Mouse (Mus musculus) neural tube, embryonic 14.5 days (tissue): Measurements from ENCODE around the gene Akap13. TPM values are rescaled to one million over a fixed set of nuclear protein-coding genes. Genes with fewer than 3 reads are reported as not detected.

Source experiments
- ATAC-seq: fragments of 200-750 bp; cut with Nextera tagmentation; 2 replicates; pipeline ENCODE4 v1.8.0; 2017; ENCODE audit warnings: low read depth, mild to moderate bottlenecking, moderate TSS enrichment, moderate library complexity
- H3K27ac ChIP-seq: fragments of 300-500 bp; sonication (generic); 2 replicates; pipeline ENCODE4 v1.5.1; 2014; ENCODE audit warnings: low read depth, mild to moderate bottlenecking, control low read depth, low read length, moderate library complexity, mixed read lengths
- H3K27me3 ChIP-seq: fragments of 300-500 bp; sonication (generic); 2 replicates; pipeline ENCODE4 v1.6.1; 2014; ENCODE audit warnings: low read length; ENCODE audit not compliant: control insufficient read depth, insufficient read depth
- H3K36me3 ChIP-seq: fragments of 300-500 bp; sonication (generic); 2 replicates; pipeline ENCODE4 v1.6.1; 2014; ENCODE audit warnings: low read length, mixed read lengths; ENCODE audit not compliant: control insufficient read depth, insufficient read depth
- H3K4me1 ChIP-seq: fragments of 300-500 bp; sonication (generic); 2 replicates; pipeline ENCODE4 v1.6.1; 2014; ENCODE audit warnings: low read length; ENCODE audit not compliant: control insufficient read depth, insufficient read depth
- H3K4me2 ChIP-seq: fragments of 300-500 bp; sonication (generic); 2 replicates; pipeline ENCODE4 v1.6.1; 2014; ENCODE audit warnings: mild to moderate bottlenecking, low read depth, low read length, control low read depth
- H3K4me3 ChIP-seq: fragments of 300-500 bp; sonication (generic); 2 replicates; pipeline ENCODE4 v1.5.1; 2014; ENCODE audit warnings: low read depth, low read length, control low read depth, mixed read lengths
- H3K9ac ChIP-seq: fragments of 300-500 bp; sonication (generic); replicated peaks from 2 replicates; pipeline ENCODE4 v1.6.1; 2014; ENCODE audit warnings: low read depth, mild to moderate bottlenecking, control low read depth, low read length, mixed read lengths
- H3K9me3 ChIP-seq: fragments of 300-500 bp; sonication (generic); 2 replicates; pipeline ENCODE4 v1.6.1; 2016; ENCODE audit warnings: low read length; ENCODE audit not compliant: control insufficient read depth
- WGBS: fragments of 180-500 bp; shearing (Covaris S2); extraction: QIAGEN DNeasy Blood & Tissue Kit; methylation state at CpG from one replicate; pipeline ENCODE4 v1.1.7; 2014; 5-methylcytosine and 5-hydroxymethylcytosine counted together
- polyA plus RNA-seq: library from polyadenylated mRNA; unstranded; fragments of >200 nt; fragmentation: Nextera tagmentation; extraction: Ambion mirVana; gene quantifications from 2 replicates; pipeline ENCODE4 v1.2.1, GENCODE M21; 2014

The Akap13 gene
- polyA plus RNA-seq, 1 experiment from 2014 or later = 19.8 TPM

DNA sequence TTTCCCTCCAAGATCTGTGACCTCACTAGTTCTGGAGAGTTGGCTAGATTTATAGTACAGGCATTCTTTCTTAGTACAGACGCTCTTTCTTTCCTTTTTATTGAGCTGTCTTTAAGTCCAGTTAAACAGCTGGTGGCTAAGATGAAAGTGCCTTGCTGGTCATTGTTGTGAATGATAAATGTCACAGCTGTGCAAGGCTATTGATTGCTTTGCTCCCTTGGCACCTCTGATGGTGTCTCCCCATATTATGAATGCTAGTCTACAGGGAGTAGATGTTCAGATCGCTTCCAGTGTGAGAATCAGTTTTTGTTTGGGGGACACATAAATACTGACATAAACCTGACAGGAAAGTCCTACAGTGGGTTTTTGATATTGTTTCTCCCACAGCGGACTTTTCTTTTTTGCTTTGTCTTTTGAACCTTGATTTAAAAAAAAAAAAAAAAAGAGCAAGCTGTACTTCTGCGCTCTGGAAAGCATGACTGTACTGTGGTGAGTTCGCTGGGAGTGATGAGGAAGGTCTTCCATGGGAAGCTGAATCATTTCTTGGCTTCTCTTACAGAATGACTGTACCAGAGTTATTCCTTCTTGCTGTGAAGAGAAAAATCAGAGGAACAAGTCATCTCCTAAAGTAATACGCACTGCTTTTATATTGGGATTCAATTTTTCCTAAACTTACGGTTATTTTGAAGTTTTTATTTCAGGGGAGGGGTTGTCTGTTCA, 178.6 kb downstream of the Akap13 start:
- 0 out of 2 replicates have a peak, but pooled peaks cover 3% of the 10 kb centered on the region for H3K4me1 ChIP-seq
- no peak overlapping the region for H3K9ac ChIP-seq
- 41% methylated on average over 7 of the region's 7 CpGs for WGBS
- no peaks in the 10 kb centered on the region for H3K27me3 ChIP-seq
- H3K4me2 ChIP-seq = no peak overlapping the region
- H3K36me3 ChIP-seq = no peaks in the 10 kb centered on the region
- H3K4me3 ChIP-seq = no peak overlapping the region
- no peak overlapping the region for H3K27ac ChIP-seq
- no peak for ATAC-seq
- H3K9me3 ChIP-seq = no peaks in the 10 kb centered on the region

DNA sequence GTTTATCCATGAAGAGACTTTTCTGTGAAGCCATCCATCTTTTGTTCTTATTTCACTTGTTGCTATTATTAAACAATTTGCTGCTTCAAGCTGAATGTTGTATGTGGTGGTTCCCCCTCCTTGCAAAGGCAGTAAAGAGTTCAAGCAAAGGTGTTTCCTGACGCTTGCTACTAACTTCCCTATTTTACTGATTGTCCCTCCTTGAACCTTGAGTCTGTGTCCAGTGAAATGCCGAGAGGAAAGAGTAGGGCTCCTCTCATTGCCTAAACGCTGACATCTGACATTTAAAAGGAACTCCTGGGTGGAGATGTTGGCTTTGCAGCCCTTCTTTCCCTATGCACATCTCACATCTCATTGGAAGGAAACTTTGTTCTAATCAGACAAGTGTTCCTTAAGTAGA, 183.4 kb downstream of the Akap13 start:
- H3K36me3 ChIP-seq = no peaks in the 10 kb centered on the region
- H3K27ac ChIP-seq = no peak overlapping the region
- WGBS = 50% methylated on average over 3 of the region's 3 CpGs
- H3K9me3 ChIP-seq = no peaks in the 10 kb centered on the region
- no peak overlapping the region for H3K9ac ChIP-seq
- H3K4me2 ChIP-seq = no peak overlapping the region
- ATAC-seq = no peak
- H3K4me3 ChIP-seq = no peak overlapping the region
- 0 out of 2 replicates have a peak, but pooled peaks cover 3% of the 10 kb centered on the region for H3K4me1 ChIP-seq
- H3K27me3 ChIP-seq = no peaks in the 10 kb centered on the region

- no peak overlapping the region for H3K27ac ChIP-seq
Observed at GRCm38 (mm10) chr7:75639541-75639940, 184.2 kb downstream of the Akap13 start.

DNA sequence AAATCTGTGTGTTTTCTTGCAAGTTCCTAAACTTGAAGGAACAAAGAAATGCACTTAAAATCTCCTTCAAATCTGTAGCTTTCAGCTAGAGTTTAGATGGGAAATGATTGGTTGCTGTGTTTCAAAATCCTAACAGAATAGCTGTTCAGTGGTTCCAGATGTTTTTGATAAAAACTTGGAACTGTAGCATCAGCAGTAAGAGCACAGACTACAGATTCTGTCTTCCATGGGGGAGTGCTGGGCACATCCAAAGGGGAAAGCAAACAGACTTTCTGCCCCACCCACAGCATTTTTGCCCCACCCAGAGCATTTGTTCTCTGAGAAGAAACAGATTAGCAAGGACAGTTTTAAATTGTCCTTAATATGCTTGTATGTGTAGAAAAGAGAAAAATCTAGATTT, 184.7 kb downstream of the Akap13 start:
- Histone ChIP-seq H3K9ac (no peak overlapping the region), H3K4me1 (0 out of 2 replicates have a peak, but pooled peaks cover 3% of the 10 kb centered on the region), H3K9me3 (no peaks in the 10 kb centered on the region), H3K4me2 (no peak overlapping the region), H3K4me3 (no peak overlapping the region), H3K27ac (no peak overlapping the region), H3K36me3 (no peaks in the 10 kb centered on the region), H3K27me3 (no peaks in the 10 kb centered on the region)
- no peak for ATAC-seq

More at GRCm38 (mm10) chr7:75639541-75639940, 184.2 kb downstream of the Akap13 start:
- Histone ChIP-seq H3K27me3 (no peaks in the 10 kb centered on the region), H3K9ac (no peak overlapping the region), H3K4me3 (no peak overlapping the region), H3K4me2 (no peak overlapping the region), H3K36me3 (no peaks in the 10 kb centered on the region), H3K4me1 (0 out of 2 replicates have a peak, but pooled peaks cover 3% of the 10 kb centered on the region), H3K9me3 (no peaks in the 10 kb centered on the region)
- ATAC-seq = no peak
- WGBS = 26% methylated on average over 3 of the region's 3 CpGs

- no peak overlapping the region for H3K4me2 ChIP-seq
- H3K27me3 ChIP-seq = no peaks in the 10 kb centered on the region
- WGBS = 75% methylated on average over 2 of the region's 2 CpGs
- no peak for ATAC-seq
- H3K9ac ChIP-seq = no peak overlapping the region
- no peaks in the 10 kb centered on the region for H3K9me3 ChIP-seq
- no peak overlapping the region for H3K4me3 ChIP-seq
- H3K36me3 ChIP-seq = no peaks in the 10 kb centered on the region
- 0 out of 2 replicates have a peak, but pooled peaks cover 3% of the 10 kb centered on the region for H3K4me1 ChIP-seq
- H3K27ac ChIP-seq = no peak overlapping the region
Observed at GRCm38 (mm10) chr7:75640671-75641070, 185.3 kb downstream of the Akap13 start.

DNA sequence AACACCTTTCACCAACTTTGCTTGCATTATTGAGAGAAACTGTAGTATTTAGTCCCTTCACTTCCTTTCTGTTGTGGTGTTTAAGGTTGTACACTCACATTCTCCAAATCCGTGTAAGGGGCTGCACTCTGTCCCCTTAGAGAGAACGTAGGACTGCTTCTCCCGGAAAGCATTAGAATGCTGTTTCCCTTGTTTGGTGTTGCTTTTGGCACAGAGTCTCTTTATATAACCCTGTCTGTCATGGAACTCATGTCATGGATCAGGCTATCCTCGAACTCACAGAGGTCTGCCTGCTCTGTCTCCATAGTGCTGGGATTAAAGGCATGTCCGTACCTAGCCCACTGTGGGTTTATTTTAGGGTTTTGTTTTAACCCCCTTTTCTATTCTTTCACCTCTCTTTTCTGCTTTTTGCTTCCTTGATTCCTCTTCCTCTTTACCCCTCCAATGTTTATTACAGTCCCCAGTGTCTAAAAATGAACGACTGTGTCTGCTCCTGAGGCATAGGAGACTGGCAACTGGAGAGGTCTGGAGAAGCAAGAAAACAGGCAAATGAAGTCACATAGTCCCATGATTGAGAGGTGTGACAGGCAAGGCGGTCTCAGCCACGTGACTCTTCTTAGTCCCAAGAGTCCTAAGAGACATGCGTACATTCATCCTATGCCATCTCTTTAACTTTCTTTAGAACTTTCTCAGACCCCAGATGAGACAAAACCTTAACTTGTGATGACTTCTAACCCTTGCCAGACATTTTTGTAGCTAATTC, 186.3 kb downstream of the Akap13 start:
- peak overlapping the region; percentile 51; the same call in 1 of the 2 replicates for H3K4me2 ChIP-seq
- ATAC-seq = no peak

GRCm38 (mm10) chr7:75642178-75642777, 186.9 kb downstream of the Akap13 start:
- 2% methylated on average over 9 of the region's 9 CpGs for WGBS
- H3K9ac ChIP-seq = peak overlapping the region; percentile 44
- H3K4me3 ChIP-seq = peak overlapping the region; percentile 20
- H3K27ac ChIP-seq = peak overlapping the region; percentile 53; the same call in 1 of the 2 replicates
- peak; percentile 86; the same call in 1 of the 2 replicates for ATAC-seq
- H3K27me3 ChIP-seq = no peaks in the 10 kb centered on the region
- H3K36me3 ChIP-seq = no peaks in the 10 kb centered on the region
- no peaks in the 10 kb centered on the region for H3K9me3 ChIP-seq
- 0 out of 2 replicates have a peak, but pooled peaks cover 3% of the 10 kb centered on the region for H3K4me1 ChIP-seq
- peak overlapping the region; percentile 51 for H3K4me2 ChIP-seq

More for the DNA sequence above, 186.3 kb downstream of the Akap13 start:
- 51% methylated on average over 9 of the region's 9 CpGs for WGBS
- no peak overlapping the region for H3K4me3 ChIP-seq
- H3K9me3 ChIP-seq = no peaks in the 10 kb centered on the region
- 0 out of 2 replicates have a peak, but pooled peaks cover 3% of the 10 kb centered on the region for H3K4me1 ChIP-seq
- H3K27me3 ChIP-seq = no peaks in the 10 kb centered on the region
- H3K36me3 ChIP-seq = no peaks in the 10 kb centered on the region
- no peak overlapping the region for H3K9ac ChIP-seq
- H3K27ac ChIP-seq = no peak overlapping the region

- Histone ChIP-seq H3K4me1 (0 out of 2 replicates have a peak, but pooled peaks cover 3% of the 10 kb centered on the region), H3K9ac (peak overlapping the region; percentile 44), H3K27me3 (no peaks in the 10 kb centered on the region), H3K27ac (peak overlapping the region; percentile 52; the same call in 1 of the 2 replicates), H3K36me3 (no peaks in the 10 kb centered on the region), H3K4me3 (peak overlapping the region; percentile 20), H3K9me3 (no peaks in the 10 kb centered on the region), H3K4me2 (peak overlapping the region; percentile 51)
- no peak for ATAC-seq
- WGBS = 39% methylated on average over 16 of the region's 16 CpGs
Observed at GRCm38 (mm10) chr7:75642846-75643563, 187.7 kb downstream of the Akap13 start.
